Mouse (Mus musculus) embryonic fibroblast, embryonic 13.5 days (primary cell): ENCODE measurements around the gene Isoc2a.

Experiments
- CTCF ChIP-seq: IDR thresholded peaks from 2 replicates; pipeline ENCODE4 v1.5.1; 2011; ENCODE audit warnings: mild to moderate bottlenecking, control low read depth, low read length, moderate library complexity, borderline replicate concordance; ENCODE audit not compliant: insufficient read depth
- POLR2A ChIP-seq: IDR thresholded peaks from 2 replicates; pipeline ENCODE4 v1.6.1; 2011; ENCODE audit warnings: low read depth, mild to moderate bottlenecking, control low read depth, low read length, moderate library complexity

GRCm38 (mm10) chr7:4844245-4844916 lies 32.6 kb upstream of the Isoc2a start, which contains the start of gene Shisa7:
- TF ChIP-seq CTCF (no peak), POLR2A (no peak)
